Mouse (Mus musculus) kidney, adult 8-10 months (tissue): ENCODE data around the gene Cadm2.

Source experiments
- DNase-seq, 2 experiments: peaks; one replicate each; pipeline ENCODE4 v3.0.0; 2022

Cadm2 gene

DNA sequence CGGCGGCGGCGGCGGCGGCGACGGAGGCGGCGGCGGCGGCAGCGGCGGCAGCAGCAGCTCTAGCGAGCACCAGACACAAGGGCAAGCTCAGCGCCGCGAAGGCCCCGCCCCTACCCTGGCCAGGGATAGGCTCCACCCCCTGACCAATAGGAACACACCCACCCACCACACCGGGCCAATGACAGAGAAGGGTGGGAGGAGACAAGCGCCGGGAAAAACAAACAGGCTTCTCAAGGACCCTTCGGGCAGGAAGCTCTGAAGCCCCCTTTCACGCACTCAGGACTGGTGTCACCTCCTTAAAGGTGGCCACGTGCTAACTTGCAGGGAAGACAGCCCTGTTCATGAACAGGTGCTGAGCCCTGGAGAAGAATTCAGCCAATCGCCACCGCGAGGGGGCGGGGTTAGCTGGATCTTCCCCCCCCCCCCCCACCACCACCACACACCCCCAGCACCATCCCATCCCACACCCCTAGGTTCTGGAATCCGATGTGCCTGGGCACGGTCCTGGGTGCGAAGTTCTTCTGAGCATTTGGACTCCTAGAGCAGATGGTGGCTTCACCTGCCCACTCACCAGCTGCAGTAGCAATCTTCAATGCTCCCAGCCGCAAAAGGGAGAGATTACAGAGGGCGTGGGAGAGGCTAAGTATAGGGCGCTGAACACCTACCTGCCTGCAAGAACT is at the start of gene Cadm2:
Gene Cadm2, minus strand, starts transcription at position 83 of the 680 bp plus-strand sequence.
- DNase-seq: peak; percentile 92

DNA sequence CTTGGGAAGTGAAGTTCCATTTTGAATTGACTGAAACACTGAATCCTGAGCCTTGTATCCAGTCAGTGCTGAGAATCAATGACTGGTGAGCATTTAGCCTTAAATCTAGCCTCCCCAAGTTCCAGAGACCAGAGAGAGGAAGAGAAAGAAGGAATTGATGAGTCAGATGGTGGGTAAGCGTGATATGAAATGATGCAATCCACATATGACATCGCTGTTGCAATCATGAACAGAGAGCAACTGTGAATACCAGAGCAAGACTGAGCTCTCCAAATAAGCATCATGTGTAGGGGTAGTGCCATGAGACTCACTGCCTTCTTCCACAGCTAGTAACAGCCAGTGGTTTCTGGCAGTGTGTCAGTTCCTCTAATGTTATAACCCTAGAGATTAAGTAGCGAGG is 26.2 kb upstream of the Cadm2 start:
- no peak for DNase-seq

GRCm38 (mm10) chr16:67643651-67644050 is 22.9 kb upstream of the Cadm2 start:
- DNase-seq: no peak

- peak; percentile 20 to 22 for DNase-seq
Observed at GRCm38 (mm10) chr16:67619906-67620781, 564 bp downstream of the Cadm2 start.

DNA sequence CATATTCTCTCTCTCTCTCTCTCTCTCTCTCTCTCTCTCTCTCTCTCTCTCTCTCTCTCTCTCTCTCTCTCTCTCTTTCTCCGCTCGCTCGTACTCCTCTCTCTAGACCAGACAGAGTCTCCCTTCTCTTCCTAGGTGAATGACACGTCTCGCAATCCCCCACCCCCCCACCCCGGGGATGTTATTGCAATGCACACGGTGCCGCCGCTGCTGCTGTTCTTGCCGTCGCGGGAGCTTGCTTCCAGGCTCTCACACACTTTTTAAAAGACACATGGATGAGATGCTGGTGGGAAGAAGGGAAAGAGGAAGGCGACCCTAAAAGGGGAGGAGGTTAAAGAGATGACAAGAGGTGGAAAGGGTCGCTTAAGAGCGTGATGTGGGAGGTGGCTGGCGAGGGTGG is 1.3 kb downstream of the Cadm2 start:
- no peak for DNase-seq

DNA sequence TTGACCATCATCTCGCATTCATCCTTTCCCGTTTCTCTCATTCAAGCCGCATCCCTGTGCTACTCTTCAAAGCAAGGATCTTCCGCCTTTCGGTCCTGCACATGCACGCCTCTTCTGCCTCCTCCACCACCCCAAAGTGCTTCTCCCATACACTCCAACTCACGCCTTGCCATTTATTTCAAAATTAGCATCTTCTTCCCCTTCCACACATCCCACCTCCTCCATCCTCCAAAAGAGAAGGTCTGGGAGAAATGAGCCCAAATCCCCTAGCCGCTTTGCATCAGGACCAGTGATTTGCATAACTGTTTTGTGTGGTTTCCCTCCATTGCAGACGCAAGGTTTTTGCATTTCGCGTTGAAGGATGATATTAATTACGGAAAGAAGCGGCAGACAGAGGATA is 1.9 kb downstream of the Cadm2 start:
- no peak for DNase-seq

GRCm38 (mm10) chr16:67617811-67618210 is 2.9 kb downstream of the Cadm2 start:
- DNase-seq: no peak

DNA sequence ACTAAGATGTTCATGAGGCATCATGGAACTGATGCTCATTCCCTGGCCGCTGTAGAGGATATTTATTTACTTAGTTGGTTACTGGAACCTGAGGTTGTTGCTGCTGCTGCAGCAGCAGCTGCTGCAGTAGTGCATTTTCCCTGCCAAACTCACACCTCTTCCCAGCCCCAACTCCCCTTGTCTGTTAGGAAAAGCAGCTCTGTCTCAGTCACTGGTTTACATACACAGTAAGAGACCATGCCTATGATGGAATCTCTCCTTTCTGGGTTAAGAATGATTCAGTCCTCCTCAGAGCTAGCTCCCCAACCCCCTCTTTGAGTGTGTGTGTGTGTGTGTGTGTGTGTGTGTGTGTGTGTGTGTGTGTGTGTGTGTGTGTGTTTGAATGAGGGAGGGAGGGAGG is 3.5 kb downstream of the Cadm2 start:
- DNase-seq: no peak

GRCm38 (mm10) chr16:67613876-67614275 is 6.8 kb downstream of the Cadm2 start:
- DNase-seq: no peak

- no peak for DNase-seq
Observed at GRCm38 (mm10) chr16:67610904-67611681, 9.6 kb downstream of the Cadm2 start.

GRCm38 (mm10) chr16:67609116-67609515 is 11.6 kb downstream of the Cadm2 start:
- DNase-seq: no peak

- no peak for DNase-seq
Observed at GRCm38 (mm10) chr16:67608499-67608898, 12.2 kb downstream of the Cadm2 start.

DNA sequence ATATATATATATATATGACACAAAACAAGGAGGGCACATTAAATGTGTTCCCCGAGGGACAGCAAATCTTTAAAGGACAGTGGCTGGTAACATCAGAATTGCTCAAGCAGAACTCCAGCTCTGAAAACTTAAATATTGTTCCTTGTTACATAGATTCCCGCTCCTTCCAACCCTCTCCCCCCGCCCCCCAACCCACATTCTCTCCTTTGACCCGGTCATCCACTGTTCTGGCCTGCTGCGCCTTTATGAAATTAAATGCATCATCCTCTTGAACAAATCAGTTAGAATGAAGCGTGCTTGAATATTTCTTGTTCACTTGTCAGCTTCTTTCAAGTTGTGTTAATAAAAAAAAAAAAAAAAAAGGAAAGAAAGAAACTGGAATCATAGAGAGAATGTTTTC is 15.0 kb downstream of the Cadm2 start:
- no peak for DNase-seq

- DNase-seq: no peak
Observed at GRCm38 (mm10) chr16:67599981-67600380, 20.7 kb downstream of the Cadm2 start.

DNA sequence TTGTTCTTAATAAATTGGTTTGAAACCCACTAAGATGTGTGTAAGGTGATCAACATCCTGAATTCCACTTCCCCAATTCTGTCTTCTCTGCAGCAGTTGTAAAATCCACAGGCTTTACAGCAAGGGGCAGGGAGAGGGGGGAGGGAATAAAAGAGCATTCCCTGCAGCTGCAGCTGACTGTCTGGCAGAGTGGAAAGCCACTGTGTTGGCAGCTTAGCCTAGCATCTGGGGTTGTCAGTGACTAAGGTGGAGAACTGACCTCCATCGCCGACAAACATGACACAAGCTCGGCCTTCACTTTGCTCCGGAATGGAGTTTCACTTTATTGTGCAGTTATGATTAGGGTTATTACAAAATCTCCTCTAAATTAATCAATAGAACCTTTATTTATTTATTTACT is 21.9 kb downstream of the Cadm2 start:
- no peak for DNase-seq

DNA sequence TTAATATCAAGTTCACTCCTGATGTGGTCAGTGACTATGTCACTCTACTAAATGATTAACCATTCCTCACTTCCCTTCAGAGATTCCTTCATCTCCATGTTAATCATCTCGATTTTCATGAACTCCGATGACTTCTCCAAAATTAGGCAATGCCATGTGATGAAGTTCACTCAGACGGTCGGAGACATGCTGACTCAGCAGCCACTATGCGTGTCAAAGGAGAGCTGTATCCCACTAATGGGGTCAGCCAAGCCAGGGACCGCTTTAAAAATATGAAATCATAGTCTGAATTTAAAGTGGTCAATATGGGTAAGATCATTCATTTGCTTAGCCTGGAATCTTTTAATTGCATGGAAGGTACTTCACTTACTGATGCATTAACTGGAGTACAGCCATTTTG is 29.7 kb downstream of the Cadm2 start:
- DNase-seq: no peak

DNA sequence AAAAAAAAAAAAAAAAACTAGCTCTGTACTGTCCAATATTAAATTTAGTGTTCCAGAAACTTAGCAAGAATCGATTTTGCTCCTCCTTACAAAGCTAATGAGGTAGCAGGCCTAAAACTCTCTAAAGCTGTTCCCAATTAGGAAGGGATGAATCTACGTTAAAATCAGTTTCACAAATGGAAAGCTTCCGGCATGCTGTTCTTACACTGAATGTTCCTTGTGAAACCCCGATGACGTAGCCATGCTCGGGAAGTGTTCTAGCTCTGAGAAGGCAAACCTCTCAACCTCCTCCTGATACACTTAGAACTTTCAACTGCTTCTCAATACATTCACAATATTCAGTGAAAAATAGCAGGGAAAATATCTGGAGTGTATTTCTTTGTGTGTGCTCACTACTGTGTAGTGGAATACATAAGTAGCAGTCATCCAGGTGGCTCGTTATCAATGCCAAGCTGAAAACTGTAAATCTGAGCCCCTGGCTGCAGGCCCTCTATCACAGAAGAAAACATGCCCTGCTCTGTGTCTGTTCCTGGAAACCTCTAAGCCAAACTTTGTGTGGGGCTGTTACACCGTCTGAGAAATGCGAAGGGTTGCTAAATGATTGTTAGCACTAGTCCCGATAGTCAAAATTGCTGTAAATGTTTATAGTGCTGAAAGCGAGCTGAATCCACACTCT is 41.7 kb downstream of the Cadm2 start:
- no peak for DNase-seq

- no peak for DNase-seq
Observed at GRCm38 (mm10) chr16:67575557-67575956, 45.2 kb downstream of the Cadm2 start.

DNA sequence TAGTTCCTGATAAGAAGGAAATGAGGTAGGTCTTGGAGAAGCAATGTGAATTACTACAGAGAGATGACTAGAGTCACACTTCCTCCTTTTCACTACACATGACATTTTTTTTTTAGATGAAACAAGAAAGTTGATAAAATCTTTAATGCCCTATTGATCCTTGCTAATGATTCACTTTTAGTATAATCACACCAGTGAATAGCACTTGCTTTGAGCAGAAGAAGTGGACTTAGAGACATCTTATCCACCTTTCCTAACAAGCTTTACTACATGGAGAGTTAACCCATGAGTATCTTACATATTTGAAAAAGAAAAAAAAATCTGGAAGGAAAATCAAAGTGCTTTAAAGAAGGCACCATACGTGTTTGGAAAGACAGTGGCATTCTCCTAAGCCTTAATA is 93.7 kb downstream of the Cadm2 start:
- no peak for DNase-seq

- DNase-seq: no peak
Observed at GRCm38 (mm10) chr16:67524878-67525277, 95.8 kb downstream of the Cadm2 start.

- no peak for DNase-seq
Observed at GRCm38 (mm10) chr16:67518311-67518710, 102.4 kb downstream of the Cadm2 start.

DNA sequence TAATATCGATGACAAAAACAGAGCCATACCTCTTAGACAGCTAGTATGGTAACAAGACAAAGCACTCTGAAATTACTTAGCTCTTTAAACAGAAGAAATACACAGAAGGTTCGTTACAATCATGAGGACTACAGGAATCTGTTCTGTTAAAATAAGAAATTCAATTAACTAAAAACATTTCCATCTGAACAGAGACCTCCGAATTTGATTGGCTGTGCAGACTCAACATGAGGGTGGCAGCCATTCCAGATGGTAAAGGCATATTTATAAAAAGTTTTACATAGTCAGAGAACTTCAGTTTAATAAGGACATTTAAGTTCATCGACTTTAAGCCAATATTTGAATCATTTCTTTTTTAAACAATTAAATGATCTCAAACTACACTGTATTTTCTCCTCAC is 105.2 kb downstream of the Cadm2 start:
- no peak for DNase-seq

DNA sequence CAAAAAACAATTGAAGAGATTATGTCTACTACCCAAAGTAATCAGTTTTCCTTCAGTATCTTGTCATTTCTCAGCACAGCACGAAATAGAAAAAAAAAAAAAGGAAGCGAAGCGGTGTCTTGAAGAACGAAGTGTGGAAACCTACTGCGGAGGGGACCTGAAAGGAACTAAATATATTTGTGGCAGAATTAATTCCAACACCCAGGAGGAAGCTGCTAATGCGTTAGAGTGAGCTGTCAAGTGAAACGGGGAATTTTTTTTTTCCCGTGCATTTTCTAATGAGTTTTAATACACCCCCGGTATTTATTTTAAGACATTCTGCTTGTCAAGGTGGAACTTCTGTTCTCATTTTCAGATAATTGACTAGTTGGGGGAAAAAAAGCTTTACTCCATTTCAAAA is 111.6 kb downstream of the Cadm2 start:
- DNase-seq: no peak
